Mouse (Mus musculus) left cerebral cortex, postnatal 36 days (tissue): ENCODE measurements around the gene Zglp1. TPM values are rescaled to one million over a fixed set of nuclear protein-coding genes. Genes with fewer than 3 reads are reported as not detected.

Source experiments
- microRNA-seq: library from miRNA; unstranded; fragments of <30 nt; microRNA quantifications from one replicate; pipeline ENCODE4 v1.2.0, GENCODE M21; 2022
- total RNA-seq, 2 experiments: library from RNA; stranded (reverse); gene quantifications; 2 replicates each; pipeline ENCODE4 v1.2.3; 2021

Gene Zglp1
- total RNA-seq, 2 experiments from 2014 or later: not detected

Small RNA genes within 50 kb of the gene (microRNA-seq; reads per million reads assigned to microRNA genes)
- gene Mir1900 (not detected), gene Mir7082 (not detected)

Other genes starting within 250 kb of the Zglp1 start
- gene Rdh8, start 248.6 kb downstream of the Zglp1 start, total RNA-seq: not detected
- 10 to 100 TPM; 65.7 to 90.2 TPM for gene A230050P20Rik, start 198.5 kb downstream of the Zglp1 start, total RNA-seq
- 10 to 100 TPM; 10.5 to 11.8 TPM for gene Angptl6, start 187.4 kb downstream of the Zglp1 start, total RNA-seq
- gene Ppan, start 178.9 kb downstream of the Zglp1 start, total RNA-seq: 10 to 100 TPM; 18.6 to 23.9 TPM
- gene Eif3g, start 168.5 kb downstream of the Zglp1 start, total RNA-seq: 100 to 1,000 TPM; 120 to 124 TPM
- 10 to 100 TPM; 40.1 to 43.0 TPM for gene Dnmt1, start 107.2 kb downstream of the Zglp1 start, total RNA-seq
- gene S1pr2, start 90.3 kb downstream of the Zglp1 start, total RNA-seq: 1 to 10 TPM; 3.0 to 3.6 TPM
- gene Mrpl4, start 64.4 kb downstream of the Zglp1 start, total RNA-seq: 10 to 100 TPM; 59.6 to 62.5 TPM
- gene Icam1, start 51.1 kb downstream of the Zglp1 start, total RNA-seq: 1 to 10 TPM; 2.4 to 3.2 TPM
- 1 to 10 TPM; 1.2 to 1.3 TPM for gene Icam4, start 37.7 kb downstream of the Zglp1 start, total RNA-seq
- 100 to 1,000 TPM; 235 to 249 TPM for gene Icam5, start 35.0 kb downstream of the Zglp1 start, total RNA-seq
- 1 to 10 TPM; 1.5 to 1.6 TPM for gene Gm49373, start 6.0 kb upstream of the Zglp1 start, total RNA-seq
- gene Fdx1l, start 6.5 kb upstream of the Zglp1 start, total RNA-seq: 10 to 100 TPM; 59.0 to 70.8 TPM
- 1 to 10 TPM; 2.1 to 3.5 TPM for gene Gm38431, start 24.9 kb upstream of the Zglp1 start, total RNA-seq
- 10 to 100 TPM; 26.1 to 29.0 TPM for gene Raver1, start 24.9 kb upstream of the Zglp1 start, total RNA-seq
- 10 to 100 TPM in 1 of 2 experiments, 1 to 10 TPM in 1; 9.1 to 15.3 TPM for gene Tyk2, start 64.2 kb upstream of the Zglp1 start, total RNA-seq
- 100 to 1,000 TPM; 139 to 155 TPM for gene Cdc37, start 82.9 kb upstream of the Zglp1 start, total RNA-seq
- 10 to 100 TPM; 94.8 to 98.7 TPM for gene Pde4a, start 98.6 kb upstream of the Zglp1 start, total RNA-seq
- 10 to 100 TPM; 52.7 to 60.8 TPM for gene Keap1, start 172.3 kb upstream of the Zglp1 start, total RNA-seq
- 10 to 100 TPM in 1 of 2 experiments, 1 to 10 TPM in 1; 6.6 to 14.2 TPM for gene S1pr5, start 181.3 kb upstream of the Zglp1 start, total RNA-seq
- 10 to 100 TPM; 47.1 to 48.8 TPM for gene Atg4d, start 198.2 kb upstream of the Zglp1 start, total RNA-seq
- gene Kri1, start 220.9 kb upstream of the Zglp1 start, total RNA-seq: 10 to 100 TPM; 32.6 to 44.4 TPM
- 10 to 100 TPM; 52.7 to 58.8 TPM for gene Cdkn2d, start 224.3 kb upstream of the Zglp1 start, total RNA-seq
- gene Ap1m2, start 245.2 kb upstream of the Zglp1 start, total RNA-seq: 1 to 10 TPM in 1 of 2 experiments, under 1 TPM in 1; 0.72 to 1.6 TPM